Mouse (Mus musculus) kidney, postnatal 0 days (tissue): ENCODE measurements around the gene Usp29. TPM values are rescaled to one million over a fixed set of nuclear protein-coding genes. Genes with fewer than 3 reads are reported as not detected.
"Not testable (repeated sequence)": the region's sequence is repeated elsewhere in the genome, so short reads cannot be mapped to it uniquely, and the experiment has no call there.

ENCODE experiments used
- ATAC-seq: fragments of 200-750 bp; cut with Nextera tagmentation; replicated peaks from 2 replicates; pipeline ENCODE4 v1.8.0; 2017; ENCODE audit warnings: low read depth, moderate number of reproducible peaks, moderate TSS enrichment, moderate library complexity; ENCODE audit not compliant: low FRiP score
- DNase-seq: peaks from one replicate; pipeline ENCODE4 v3.0.0-alpha.2; 2016; ENCODE audit warnings: low spot score
- H3K27ac ChIP-seq: fragments of 300-500 bp; sonication (generic); 2 replicates; pipeline ENCODE4 v1.5.1; 2014; ENCODE audit warnings: mild to moderate bottlenecking
- H3K27me3 ChIP-seq: fragments of 300-500 bp; sonication (generic); 2 replicates; pipeline ENCODE4 v1.6.1; 2014; ENCODE audit warnings: low read length, mixed read lengths; ENCODE audit not compliant: insufficient read depth
- H3K36me3 ChIP-seq: fragments of 300-500 bp; sonication (generic); 2 replicates; pipeline ENCODE4 v1.6.1; 2014; ENCODE audit warnings: low read length, mixed read lengths; ENCODE audit not compliant: insufficient read depth
- H3K4me1 ChIP-seq: fragments of 300-500 bp; sonication (generic); replicated peaks from 2 replicates; pipeline ENCODE4 v1.6.1; 2014; ENCODE audit warnings: antibody characterized with exemption, low read length, mixed read lengths; ENCODE audit not compliant: insufficient read depth
- H3K4me2 ChIP-seq: fragments of 300-500 bp; sonication (generic); 2 replicates; pipeline ENCODE4 v1.6.1; 2014; ENCODE audit warnings: mild to moderate bottlenecking, low read length, moderate library complexity, mixed read lengths
- H3K4me3 ChIP-seq: fragments of 300-500 bp; sonication (generic); replicated peaks from 2 replicates; pipeline ENCODE4 v1.5.1; 2014; ENCODE audit warnings: low read depth, low read length
- H3K9ac ChIP-seq: fragments of 300-500 bp; sonication (generic); 2 replicates; pipeline ENCODE4 v1.6.1; 2014; ENCODE audit warnings: low read depth, low read length
- H3K9me3 ChIP-seq: fragments of 300-500 bp; sonication (generic); replicated peaks from 2 replicates; pipeline ENCODE4 v1.6.1; 2016; ENCODE audit warnings: low read length, inconsistent platforms, mixed read lengths
- CTCF ChIP-seq: IDR thresholded peaks from 2 replicates; pipeline ENCODE4 v1.5.1; 2016; ENCODE audit warnings: antibody characterized with exemption, low read depth, mild to moderate bottlenecking, moderate library complexity
- WGBS: fragments of 180-500 bp; shearing (Covaris S2); extraction: QIAGEN DNeasy Blood & Tissue Kit; methylation state at CpG from one replicate; pipeline ENCODE4 v1.1.7; 2014; 5-methylcytosine and 5-hydroxymethylcytosine counted together
- polyA plus RNA-seq: library from polyadenylated mRNA; unstranded; fragments of >200 nt; fragmentation: Nextera tagmentation; extraction: Ambion mirVana; gene quantifications from 2 replicates; pipeline ENCODE4 v1.2.1, GENCODE M21; 2015

The Usp29 gene
- polyA plus RNA-seq, 1 experiment from 2014 or later = 1.7 TPM

- H3K9ac ChIP-seq = no peak overlapping the region
- H3K9me3 ChIP-seq = no peaks in the 10 kb centered on the region
- no peak for TF ChIP-seq CTCF
- 62% methylated on average over 8 of the region's 8 CpGs for WGBS
- no peaks in the 10 kb centered on the region for H3K36me3 ChIP-seq
- H3K4me3 ChIP-seq = no peak overlapping the region
- no peaks in the 10 kb centered on the region for H3K27me3 ChIP-seq
- DNase-seq (no peak), ATAC-seq (no peak)
- no peak overlapping the region for H3K27ac ChIP-seq
- no peak overlapping the region for H3K4me2 ChIP-seq
- H3K4me1 ChIP-seq = no peaks in the 10 kb centered on the region
These were observed 153.2 kb downstream of the Usp29 start for GRCm38 (mm10) chr7:6883376-6884147.

- no peaks in the 10 kb centered on the region for H3K36me3 ChIP-seq
- H3K9me3 ChIP-seq = no peaks in the 10 kb centered on the region
- no peaks in the 10 kb centered on the region for H3K4me1 ChIP-seq
- no peaks in the 10 kb centered on the region for H3K27me3 ChIP-seq
- TF ChIP-seq CTCF = no peak
- WGBS = 48% methylated on average over 7 of the region's 7 CpGs
- no peak overlapping the region for H3K4me3 ChIP-seq
- H3K27ac ChIP-seq = no peak overlapping the region
- DNase-seq (no peak), ATAC-seq (no peak)
- H3K4me2 ChIP-seq = no peak overlapping the region
- H3K9ac ChIP-seq = no peak overlapping the region
These were observed 155.0 kb downstream of the Usp29 start for GRCm38 (mm10) chr7:6885416-6885815.

DNA sequence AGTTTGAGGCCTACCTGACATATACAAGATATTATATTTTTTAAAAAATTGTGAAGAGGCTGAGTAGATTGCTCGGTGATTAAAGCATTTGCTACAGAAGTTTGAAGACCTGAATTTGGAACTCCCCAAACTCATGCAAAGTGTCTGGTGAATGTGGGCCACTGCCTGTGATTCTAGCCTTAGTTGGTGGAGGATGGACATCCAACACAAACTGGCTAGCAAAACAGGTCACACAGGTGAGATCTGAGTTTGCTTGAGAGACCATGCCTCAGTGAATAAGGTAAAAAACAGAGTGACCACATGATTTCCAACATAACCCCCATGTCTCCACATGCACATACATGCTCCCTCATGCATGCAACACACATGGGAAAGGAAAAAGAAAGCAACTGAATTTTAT lies 156.5 kb downstream of the Usp29 start:
- DNase-seq (no peak), ATAC-seq (no peak)
- Histone ChIP-seq H3K9ac (no peak overlapping the region), H3K4me2 (no peak overlapping the region), H3K27me3 (no peaks in the 10 kb centered on the region), H3K4me1 (no peaks in the 10 kb centered on the region), H3K4me3 (no peak overlapping the region), H3K27ac (no peak overlapping the region), H3K9me3 (no peaks in the 10 kb centered on the region), H3K36me3 (no peaks in the 10 kb centered on the region)
- TF ChIP-seq CTCF = no peak
- 100% methylated on average over 1 of the region's 1 CpGs for WGBS

- no peaks in the 10 kb centered on the region for H3K4me1 ChIP-seq
- H3K27ac ChIP-seq = no peak overlapping the region
- WGBS = 92% methylated on average over 5 of the region's 5 CpGs
- no peaks in the 10 kb centered on the region for H3K36me3 ChIP-seq
- H3K9me3 ChIP-seq = no peaks in the 10 kb centered on the region
- no peak overlapping the region for H3K4me3 ChIP-seq
- ATAC-seq (no peak), DNase-seq (no peak)
- no peak overlapping the region for H3K9ac ChIP-seq
- no peaks in the 10 kb centered on the region for H3K27me3 ChIP-seq
- H3K4me2 ChIP-seq = no peak overlapping the region
- TF ChIP-seq CTCF = no peak
These were observed 159.5 kb downstream of the Usp29 start for GRCm38 (mm10) chr7:6889871-6890270.

GRCm38 (mm10) chr7:6891206-6891605 lies 160.8 kb downstream of the Usp29 start:
- Histone ChIP-seq H3K36me3 (no peaks in the 10 kb centered on the region), H3K27ac (no peak overlapping the region), H3K4me2 (no peak overlapping the region), H3K9ac (no peak overlapping the region), H3K4me3 (no peak overlapping the region), H3K9me3 (no peaks in the 10 kb centered on the region), H3K4me1 (no peaks in the 10 kb centered on the region), H3K27me3 (no peaks in the 10 kb centered on the region)
- no peak for ATAC-seq
- 32% methylated on average over 3 of the region's 3 CpGs for WGBS
- no peak for TF ChIP-seq CTCF
- no peak for DNase-seq

- peak; percentile 95 for ATAC-seq
- H3K27ac ChIP-seq = peak overlapping the region; percentile 47
- H3K4me3 ChIP-seq, H3K9ac ChIP-seq, H3K4me1 ChIP-seq, H3K36me3 ChIP-seq, H3K9me3 ChIP-seq, H3K27me3 ChIP-seq, H3K4me2 ChIP-seq: not testable (repeated sequence)
- WGBS = 2% methylated on average over 4 of the region's 4 CpGs
- peak; percentile 65 for DNase-seq
These were observed 166.6 kb downstream of the Usp29 start for GRCm38 (mm10) chr7:6897021-6897420.

- no peak overlapping the region for H3K27ac ChIP-seq
- H3K4me2 ChIP-seq = no peak overlapping the region
- no peaks in the 10 kb centered on the region for H3K36me3 ChIP-seq
- no peak overlapping the region for H3K4me3 ChIP-seq
- no peak for DNase-seq
- no peaks in the 10 kb centered on the region for H3K9me3 ChIP-seq
- no peak for ATAC-seq
- H3K4me1 ChIP-seq = no peaks in the 10 kb centered on the region
- no peaks in the 10 kb centered on the region for H3K27me3 ChIP-seq
- H3K9ac ChIP-seq = no peak overlapping the region
- WGBS = 93% methylated on average over 7 of the region's 7 CpGs
- TF ChIP-seq CTCF = no peak
These were observed 170.3 kb downstream of the Usp29 start for GRCm38 (mm10) chr7:6900672-6901071.
